Mouse (Mus musculus) kidney, adult 2 months (tissue): ENCODE results near the gene Tmem80.

Experiments used
- CTCF ChIP-seq: fragments of 200-500 bp; conservative IDR thresholded peaks from 2 replicates; pipeline ENCODE4 v1.5.1; 2011; ENCODE audit warnings: low read depth, mild to moderate bottlenecking, control low read depth, low read length, moderate library complexity, mixed read lengths; ENCODE audit not compliant: insufficient read depth, insufficient read length
- POLR2A ChIP-seq: fragments of 200-500 bp; IDR thresholded peaks from one replicate; pipeline ENCODE4 v1.6.1; 2011; ENCODE audit warnings: low read depth, low read length, control low read depth

- TF ChIP-seq POLR2A (no peak), CTCF (no peak)
These were observed 2.9 kb upstream of the Tmem80 start for GRCm38 (mm10) chr7:141324686-141325085.
